In the genomic region with DNA sequence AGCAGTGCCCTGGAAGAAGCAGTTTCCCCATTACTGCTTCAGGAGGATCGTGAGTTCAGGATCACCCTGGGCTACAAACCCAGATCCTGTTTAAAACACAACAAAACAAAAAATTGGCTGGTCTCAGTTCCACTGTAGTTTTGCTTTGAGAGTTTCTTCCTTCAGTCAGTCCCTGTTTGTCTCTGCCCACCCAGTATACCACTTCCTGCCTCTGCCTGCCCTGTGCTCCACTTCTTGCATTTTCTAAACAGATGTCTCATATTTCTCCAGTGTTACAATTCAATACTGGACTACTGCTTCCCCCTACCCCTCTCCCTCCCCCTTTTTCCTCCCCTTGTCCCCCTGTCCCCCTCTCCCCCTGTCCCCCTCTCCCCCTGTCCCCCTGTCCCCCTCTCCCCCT, we compare ENCODE assay signal across 16 mouse cellular contexts.
DNase-seq lines count a peak whose midpoint lies in the region; ATAC-seq lines count a peak whose summit lies in the region.
"Had no signal": no experiment of that assay in that cellular context is flagged by ENCODE, and none has a peak within 500 bp of the region (broad histone marks: within the 10 kb centered on the region; RNA-seq: fewer than 3 reads in every experiment).

No protein-coding gene starts in this region.

- H3K4me1 ChIP-seq in embryonic facial prominence, embryonic 10.5 days = peaks cover 6% of the 10 kb centered on the region; the same call in 1 of the 2 replicates
- no peaks in the 10 kb centered on the region for H3K4me1 ChIP-seq in kidney, embryonic 15.5 days

- no peaks in the 10 kb centered on the region for H3K27me3 ChIP-seq in embryonic facial prominence, embryonic 10.5 days (replicated peaks; ENCODE audit: low read depth, poor library complexity, severe bottlenecking)
- H3K27me3 ChIP-seq in kidney, embryonic 15.5 days = no peaks in the 10 kb centered on the region
- H3K27me3 ChIP-seq: forebrain, embryonic 15.5 days had no signal

- H3K36me3 ChIP-seq in embryonic facial prominence, embryonic 10.5 days (replicated peaks) = no peaks in the 10 kb centered on the region
- H3K36me3 ChIP-seq in kidney, embryonic 15.5 days = no peaks in the 10 kb centered on the region
- H3K36me3 ChIP-seq: forebrain, embryonic 15.5 days had no signal

- intact Hi-C loops in heart, postnatal 25 days (cut with DNase I) = no loop called here

- no peak overlapping the region for H3K9ac ChIP-seq in kidney, embryonic 15.5 days
- H3K9ac ChIP-seq: forebrain, embryonic 15.5 days; lung, embryonic 14.5 days had no signal

- peak; percentile 88 for ATAC-seq in inflammation-experienced regulatory T-cells, adult 6 months
- no peak for ATAC-seq in kidney, embryonic 15.5 days (replicated peaks; ENCODE audit: low FRiP score)
- ATAC-seq: forebrain, embryonic 15.5 days had no signal

- H3K4me3 ChIP-seq in embryonic facial prominence, embryonic 10.5 days = no peak overlapping the region
- no peak overlapping the region for H3K4me3 ChIP-seq in kidney, embryonic 15.5 days (replicated peaks)
- H3K4me3 ChIP-seq: forebrain, embryonic 15.5 days had no signal

- H3K4me2 ChIP-seq in kidney, embryonic 15.5 days = no peak overlapping the region
- H3K4me2 ChIP-seq: forebrain, embryonic 15.5 days; lung, embryonic 14.5 days had no signal

- peak; percentile 10 for DNase-seq in heart, adult 8-10 months (ENCODE audit: low spot score)
- no peak for DNase-seq in heart, postnatal 25 days (ENCODE audit: low spot score)
- peak; percentile 43 for DNase-seq in CD4-positive helper T cell, adult 2 months (ENCODE audit: low read depth, low spot score)
- DNase-seq in thymus, postnatal 0 days (ENCODE audit: low spot score) = peak; percentile 78
- no peak for DNase-seq in embryonic facial prominence, embryonic 10.5 days (ENCODE audit: low spot score)
- DNase-seq in kidney, postnatal 14 days = no peak
- DNase-seq: B cell, adult 2 months; cerebellum, postnatal 25 days; gastrocnemius, postnatal 36 days; kidney, postnatal 25 days; lung, embryonic 14.5 days; right cerebral cortex, postnatal 14 days had no signal

- no peaks in the 10 kb centered on the region for H3K9me3 ChIP-seq in embryonic facial prominence, embryonic 10.5 days
- no peaks in the 10 kb centered on the region for H3K9me3 ChIP-seq in kidney, embryonic 15.5 days (replicated peaks)
- H3K9me3 ChIP-seq: forebrain, embryonic 15.5 days had no signal

- H3K27ac ChIP-seq in embryonic facial prominence, embryonic 10.5 days (replicated peaks) = no peak overlapping the region
- no peak overlapping the region for H3K27ac ChIP-seq in kidney, embryonic 15.5 days
- H3K27ac ChIP-seq: forebrain, embryonic 15.5 days; hindbrain, postnatal 0 days had no signal

- 75% methylated on average over 1 of the region's 1 CpGs for WGBS in embryonic facial prominence, embryonic 10.5 days
- WGBS in kidney, embryonic 15.5 days = 92% methylated on average over 1 of the region's 1 CpGs

Comparison
In these comparisons a context has a peak if more than half of its experiments do, and no peak if none do; other contexts are left out.
1. DNase-seq: peak in heart, adult 8-10 months (single experiment), CD4-positive helper T cell, adult 2 months (single experiment) and thymus, postnatal 0 days (single experiment); none in heart, postnatal 25 days (single experiment), embryonic facial prominence, embryonic 10.5 days (single experiment) and kidney, postnatal 14 days (single experiment).